Mouse (Mus musculus) thymus, postnatal 14 days (tissue): ENCODE results near the gene Hopx.

ENCODE experiments used
- DNase-seq: peaks from one replicate; pipeline ENCODE4 v3.0.0; 2021

Hopx gene

GRCm38 (mm10) chr5:77131879-77132278, 17.0 kb upstream of the Hopx start:
- DNase-seq: no peak

GRCm38 (mm10) chr5:77130310-77131020, 15.5 kb upstream of the Hopx start:
- no peak for DNase-seq

- no peak for DNase-seq
Measured at GRCm38 (mm10) chr5:77129907-77130306, 15.0 kb upstream of the Hopx start.

- no peak for DNase-seq
Measured at GRCm38 (mm10) chr5:77128854-77129253, 13.9 kb upstream of the Hopx start.

GRCm38 (mm10) chr5:77126415-77126968, 11.6 kb upstream of the Hopx start:
- no peak for DNase-seq

- no peak for DNase-seq
Measured at GRCm38 (mm10) chr5:77124817-77125283, 9.9 kb upstream of the Hopx start.

GRCm38 (mm10) chr5:77124165-77124564, 9.2 kb upstream of the Hopx start:
- no peak for DNase-seq

- DNase-seq: no peak
Measured at GRCm38 (mm10) chr5:77123597-77123996, 8.7 kb upstream of the Hopx start.

GRCm38 (mm10) chr5:77122254-77123192, 7.6 kb upstream of the Hopx start:
- DNase-seq: no peak

- DNase-seq: no peak
Measured at GRCm38 (mm10) chr5:77120701-77121100, 5.8 kb upstream of the Hopx start.

GRCm38 (mm10) chr5:77119475-77120422, 4.8 kb upstream of the Hopx start:
- DNase-seq: no peak

GRCm38 (mm10) chr5:77115732-77116131, 811 bp upstream of the Hopx start:
- no peak for DNase-seq

- no peak for DNase-seq
Measured at GRCm38 (mm10) chr5:77113773-77114172, 1.1 kb downstream of the Hopx start.

- DNase-seq: no peak
Measured at GRCm38 (mm10) chr5:77112066-77112465, 2.9 kb downstream of the Hopx start.

- no peak for DNase-seq
Measured at GRCm38 (mm10) chr5:77109814-77110213, 5.1 kb downstream of the Hopx start.

GRCm38 (mm10) chr5:77108806-77109205, 6.1 kb downstream of the Hopx start:
- DNase-seq: no peak

GRCm38 (mm10) chr5:77107146-77107822, 7.6 kb downstream of the Hopx start:
- no peak for DNase-seq

GRCm38 (mm10) chr5:77102522-77103365, 12.2 kb downstream of the Hopx start:
- DNase-seq: no peak

GRCm38 (mm10) chr5:77100691-77101090, 14.2 kb downstream of the Hopx start:
- DNase-seq: no peak

GRCm38 (mm10) chr5:77099997-77100380, 14.9 kb downstream of the Hopx start:
- DNase-seq: no peak
